Mouse (Mus musculus) monocyte, adult 5-6 weeks (primary cell): ENCODE measurements at regions not wholly inside any gene's neighbourhood (a gene's known extent, or its start where the extent isn't known, plus 50 kb on each side); places are given as distances from the start of the nearest gene placed in this dataset.

ENCODE experiments used
- ATAC-seq: fragments of 153-309, 156-312 bp; replicated peaks from 2 replicates; pipeline ENCODE4 v1.8.0; 2017; ENCODE audit warnings: mild to moderate bottlenecking; ENCODE audit not compliant: low TSS enrichment, insufficient number of reproducible peaks, severe bottlenecking, poor library complexity, low FRiP score

DNA sequence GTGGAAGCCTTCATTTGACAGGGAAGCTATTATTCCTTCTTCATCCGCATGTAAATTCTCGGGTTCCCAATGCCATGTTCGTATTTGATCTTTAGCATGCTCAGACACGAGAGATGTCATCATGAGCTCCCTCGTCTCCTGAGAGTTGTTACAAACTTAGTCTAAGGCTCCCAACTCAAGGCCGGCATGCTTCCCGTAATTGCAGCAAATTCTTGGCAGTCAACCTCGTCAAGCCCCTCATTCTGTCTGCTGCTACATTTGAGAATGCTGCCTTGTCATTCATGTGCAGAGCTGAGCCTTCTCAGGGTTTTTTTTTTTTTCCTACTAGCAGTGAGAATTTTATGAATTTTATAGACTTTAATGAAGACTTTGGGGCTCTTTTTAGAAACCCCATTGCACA, 268.3 kb upstream of the Cwc22 start:
- no peak for ATAC-seq

DNA sequence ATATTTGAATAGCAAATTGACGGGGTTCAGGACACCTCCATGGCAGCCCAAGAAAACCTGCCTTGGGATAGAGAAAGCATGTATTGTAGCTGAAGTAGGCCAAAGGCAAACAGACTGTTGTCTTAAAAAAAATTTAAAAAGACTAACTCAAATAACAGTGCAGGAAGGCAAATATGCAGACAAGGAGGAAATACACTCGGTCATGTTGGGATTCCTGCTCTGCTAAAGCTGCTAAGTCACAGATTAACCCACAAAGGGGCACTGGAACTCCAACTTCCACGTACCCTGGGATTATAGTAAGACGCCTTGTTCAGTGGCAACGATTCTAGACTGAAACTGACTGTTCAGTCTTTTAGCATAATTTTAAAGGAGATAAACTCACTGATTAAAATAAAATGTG, 258.9 kb upstream of the Cwc22 start:
- no peak for ATAC-seq

DNA sequence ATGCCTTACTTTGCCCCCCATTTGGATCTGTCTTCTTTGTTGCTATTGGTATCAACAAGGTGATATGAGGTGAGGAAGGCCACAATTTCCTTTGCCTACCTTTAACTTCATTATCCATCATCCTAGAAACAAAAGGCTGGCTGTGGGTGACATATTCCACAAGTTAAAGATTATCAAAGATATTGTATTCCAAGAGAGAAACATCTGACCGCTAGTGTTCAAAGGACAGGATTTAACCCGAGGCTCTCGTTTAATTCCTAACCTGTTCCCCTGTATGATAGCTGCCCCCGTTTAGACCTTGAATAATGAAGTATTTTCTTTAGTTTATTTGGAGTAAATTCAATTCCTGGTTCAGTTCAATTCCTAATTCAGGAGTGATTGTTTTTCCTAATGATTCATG, 249.8 kb upstream of the Cwc22 start:
- ATAC-seq: no peak

DNA sequence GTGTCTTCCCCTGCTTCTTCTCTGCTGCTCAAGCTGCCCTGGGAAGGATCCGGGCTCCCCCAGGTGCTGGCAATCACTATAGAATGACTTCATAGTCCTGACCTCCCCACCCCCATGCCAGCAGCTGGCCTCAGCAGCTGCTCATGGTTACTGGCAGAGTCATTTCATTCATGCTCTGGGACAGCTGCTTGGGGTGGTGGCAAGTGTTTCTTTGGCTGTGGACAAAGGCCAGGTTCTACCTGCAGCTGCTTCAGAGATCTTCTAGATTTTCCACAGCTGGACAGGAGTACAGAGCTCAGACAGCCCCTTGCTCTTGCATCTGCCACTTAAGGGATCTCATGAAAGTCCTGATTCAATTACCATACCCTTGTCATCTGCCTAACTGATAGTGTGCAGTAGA, 243.4 kb upstream of the Cwc22 start:
- no peak for ATAC-seq

DNA sequence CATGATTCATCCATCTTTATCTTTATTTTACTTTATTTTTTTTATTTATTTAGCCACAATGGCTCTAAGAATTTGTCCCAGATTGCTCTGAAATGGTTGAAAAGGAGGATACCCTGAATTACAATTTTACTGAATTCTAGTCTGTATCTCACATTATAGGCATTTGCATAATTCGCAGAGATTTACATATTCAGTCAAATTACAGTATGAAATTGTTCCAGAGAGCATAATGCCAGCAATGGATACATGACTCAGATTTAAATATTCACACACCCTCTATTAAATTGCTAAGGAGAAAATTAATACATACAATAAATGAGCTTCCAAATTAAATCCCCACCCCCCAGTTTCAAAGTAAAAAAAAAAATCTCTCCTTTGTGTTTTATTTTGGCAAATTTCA, 238.8 kb upstream of the Cwc22 start:
- no peak for ATAC-seq

DNA sequence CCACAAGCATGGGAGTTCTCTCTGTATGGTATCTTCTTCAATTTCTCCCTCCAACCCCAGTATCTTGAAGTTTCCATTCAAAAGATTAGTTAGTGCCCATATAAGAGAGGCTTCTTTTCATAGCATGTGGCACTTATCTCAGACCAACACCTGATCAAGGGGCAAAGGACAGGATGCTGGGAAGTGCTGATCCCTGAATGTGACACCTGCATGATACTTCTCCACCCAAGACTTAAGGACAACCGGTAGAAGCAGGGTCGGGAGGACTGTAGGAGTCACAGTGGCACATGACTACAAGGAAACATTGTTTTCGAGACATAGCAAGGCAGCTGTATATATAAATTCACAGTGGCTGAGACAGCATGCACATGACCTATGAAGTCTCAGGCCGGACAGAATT, 227.6 kb upstream of the Cwc22 start:
- no peak for ATAC-seq

DNA sequence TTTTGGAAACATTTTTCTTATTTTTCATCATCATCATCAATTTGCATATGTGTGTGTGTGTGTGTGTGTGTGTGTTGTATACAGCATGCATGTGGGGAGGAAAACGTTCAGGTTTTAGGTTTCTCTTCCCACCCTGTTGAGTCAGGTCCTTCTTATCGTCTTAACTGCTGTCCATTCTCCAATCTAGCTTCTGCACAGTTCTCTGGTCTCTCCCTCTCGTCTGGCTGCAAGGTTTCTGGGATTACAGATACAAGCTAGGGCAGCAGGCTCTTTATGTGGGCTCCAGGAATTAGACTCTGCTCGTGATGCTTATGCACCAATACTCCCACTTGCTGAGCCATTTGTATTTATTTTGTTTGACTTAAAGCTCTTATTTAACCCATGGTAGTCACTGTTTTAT, 226.6 kb upstream of the Cwc22 start:
- ATAC-seq: no peak

DNA sequence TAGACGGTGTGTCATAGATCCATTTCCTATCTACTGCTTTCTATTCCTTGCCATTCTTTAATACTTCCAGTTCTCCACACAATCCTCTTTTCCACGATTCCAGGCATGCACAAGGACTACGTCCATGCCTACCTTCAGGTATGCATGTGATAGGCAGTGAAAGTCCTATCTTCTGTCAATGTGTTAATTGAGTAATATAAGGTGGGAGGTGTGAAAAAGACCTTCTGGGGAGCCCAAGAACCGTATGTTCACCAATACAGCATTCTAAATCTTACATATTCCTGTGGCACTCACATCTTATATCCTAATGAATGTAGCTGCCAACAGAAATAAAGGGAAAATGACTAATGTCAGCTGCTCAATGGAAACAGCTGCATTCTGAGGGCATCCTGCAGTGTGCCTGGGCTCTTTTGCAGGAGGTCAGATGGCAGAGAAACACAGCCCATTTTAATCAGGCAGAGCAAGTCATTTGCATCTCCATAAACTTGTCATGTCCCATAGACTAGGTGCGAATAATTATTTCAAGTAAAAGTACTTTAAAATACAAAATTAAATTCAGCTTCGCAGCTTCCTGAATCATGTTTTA, 224.1 kb upstream of the Cwc22 start:
- ATAC-seq: no peak

DNA sequence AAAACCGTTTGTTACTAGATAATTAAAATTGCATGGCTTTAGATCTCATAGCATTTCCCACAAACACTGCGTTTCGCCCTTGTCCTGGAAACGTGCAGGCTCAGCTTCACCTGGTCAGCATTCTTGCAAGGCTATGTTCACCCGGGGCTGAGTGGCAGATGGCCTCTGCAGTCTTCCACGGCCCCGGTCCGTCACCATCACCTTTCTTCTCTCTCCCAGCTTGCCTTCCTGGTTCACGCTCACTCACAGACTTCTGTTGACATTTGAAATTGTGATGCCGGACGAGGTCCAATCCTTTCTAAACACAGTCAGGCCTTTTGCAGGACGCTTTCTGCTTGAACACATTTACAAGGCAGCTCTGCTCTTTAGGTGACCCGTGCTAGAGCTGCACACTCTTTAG, 219.3 kb upstream of the Cwc22 start:
- no peak for ATAC-seq

DNA sequence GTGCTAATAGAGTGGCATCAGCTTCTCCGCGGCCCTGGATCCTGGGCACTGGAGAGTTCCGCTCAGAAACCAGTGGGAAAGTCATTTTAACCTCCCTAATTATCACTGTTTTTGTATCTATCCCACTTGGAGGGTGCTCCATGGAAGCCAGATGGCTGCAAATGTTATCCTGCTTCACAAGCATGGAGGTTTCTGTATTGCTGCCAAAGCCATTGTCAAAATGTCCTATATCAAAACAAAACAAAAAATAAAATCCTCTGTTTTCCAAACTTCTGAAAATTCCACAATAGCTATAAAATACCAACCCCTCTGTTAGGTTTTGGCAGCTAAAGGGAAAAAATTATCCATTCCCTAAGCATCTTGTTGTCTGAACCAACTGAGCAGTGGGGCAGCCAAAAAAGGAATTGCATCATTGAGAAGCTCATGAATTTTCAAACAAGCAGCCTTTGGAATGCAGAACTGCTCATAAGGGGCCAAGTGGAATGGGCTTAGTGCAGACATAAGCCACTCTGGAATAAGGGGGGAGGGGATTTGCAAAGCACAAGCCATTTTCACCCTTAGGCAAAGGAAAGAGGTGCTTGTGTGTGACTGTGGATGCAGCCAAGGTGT, 213.8 kb upstream of the Cwc22 start:
- ATAC-seq: no peak

DNA sequence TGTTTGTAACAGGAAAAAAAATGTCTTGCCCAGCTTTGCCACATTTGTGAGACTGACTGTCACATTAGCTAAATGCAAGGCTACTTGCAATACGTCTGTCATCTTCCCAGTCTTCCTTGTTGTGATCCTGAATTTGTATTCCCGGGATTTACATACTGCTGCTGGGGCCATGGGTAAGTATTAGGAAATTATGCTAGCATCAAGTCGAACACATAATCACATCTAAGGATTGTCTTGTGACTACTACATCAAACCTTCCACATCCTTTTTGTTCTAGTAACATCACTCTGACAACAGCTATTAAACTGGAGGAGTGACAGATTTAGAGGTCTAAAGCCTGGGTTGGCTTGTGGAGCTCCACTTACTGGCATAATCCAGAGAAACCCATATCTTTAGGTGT, 164.2 kb upstream of the Cwc22 start:
- ATAC-seq: no peak

DNA sequence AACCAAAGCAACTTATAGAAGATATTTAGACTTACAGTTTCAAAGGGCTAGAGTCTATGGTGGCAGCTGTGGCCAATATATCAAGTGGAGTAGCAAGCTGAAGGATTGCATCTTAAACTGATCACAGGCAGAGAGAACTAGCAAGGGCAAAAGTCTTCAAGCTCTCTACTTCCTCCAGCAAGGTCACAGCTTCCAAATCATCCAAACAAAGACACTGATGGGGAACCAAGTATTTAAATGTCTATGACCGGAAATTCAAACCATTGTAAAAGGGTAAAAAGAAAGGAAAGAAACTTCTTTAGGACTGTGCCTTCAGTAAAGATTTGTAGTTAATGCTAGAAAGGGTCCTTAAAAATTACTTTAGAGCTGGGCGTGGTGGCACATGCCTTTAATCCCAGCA, 149.4 kb upstream of the Cwc22 start:
- no peak for ATAC-seq

DNA sequence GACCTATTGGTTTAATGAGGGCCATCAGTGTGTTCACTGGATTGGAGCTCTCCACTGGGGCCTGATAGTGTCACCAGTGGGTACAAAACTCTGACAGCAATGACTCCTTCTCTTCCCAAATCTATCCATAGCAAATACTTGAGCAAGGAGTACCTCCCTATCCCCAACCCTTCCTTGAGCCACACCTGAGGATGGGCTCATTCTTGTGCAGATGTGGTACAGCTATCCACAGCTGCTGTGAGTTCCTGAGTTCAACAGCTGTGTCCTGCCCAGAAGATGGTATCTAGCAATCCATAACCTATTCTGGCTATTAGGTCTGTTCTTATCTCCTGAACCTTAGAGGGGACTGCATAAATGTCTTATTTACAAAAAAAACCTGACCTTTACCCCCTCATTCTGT, 148.7 kb upstream of the Cwc22 start:
- ATAC-seq: no peak

DNA sequence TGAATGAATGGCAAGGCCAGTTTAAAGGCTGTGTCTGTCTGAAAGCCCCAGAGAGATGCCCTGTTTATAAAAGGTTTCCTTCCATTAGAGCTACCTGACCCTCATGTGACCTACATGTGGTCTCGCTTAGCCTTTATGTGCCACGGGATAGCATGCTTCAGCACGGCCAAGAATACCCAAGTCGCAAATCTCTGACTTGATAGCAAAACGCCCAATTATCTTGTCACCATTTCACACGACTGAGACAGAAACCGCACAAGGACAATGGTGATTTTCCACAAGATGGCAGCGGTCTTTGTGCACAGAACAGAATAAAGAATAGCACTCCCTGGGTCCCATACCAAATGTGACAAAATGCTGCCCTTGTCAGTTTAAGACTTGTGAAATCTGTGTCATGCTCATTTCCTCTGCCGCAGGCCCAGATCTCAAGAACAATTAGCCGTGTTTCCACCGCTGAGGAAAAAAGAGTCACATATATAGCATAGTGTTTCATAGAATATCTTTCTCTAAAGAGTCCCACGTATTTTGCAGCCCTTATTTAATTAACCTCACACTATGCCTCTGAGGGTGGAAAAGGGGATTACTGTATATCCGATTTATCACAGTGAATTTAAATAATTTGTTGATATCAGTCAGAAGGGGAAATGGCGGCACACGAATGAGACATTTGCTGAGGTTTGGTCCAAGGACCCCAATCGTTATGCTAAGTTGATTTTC, 118.3 kb upstream of the Cwc22 start:
- no peak for ATAC-seq

DNA sequence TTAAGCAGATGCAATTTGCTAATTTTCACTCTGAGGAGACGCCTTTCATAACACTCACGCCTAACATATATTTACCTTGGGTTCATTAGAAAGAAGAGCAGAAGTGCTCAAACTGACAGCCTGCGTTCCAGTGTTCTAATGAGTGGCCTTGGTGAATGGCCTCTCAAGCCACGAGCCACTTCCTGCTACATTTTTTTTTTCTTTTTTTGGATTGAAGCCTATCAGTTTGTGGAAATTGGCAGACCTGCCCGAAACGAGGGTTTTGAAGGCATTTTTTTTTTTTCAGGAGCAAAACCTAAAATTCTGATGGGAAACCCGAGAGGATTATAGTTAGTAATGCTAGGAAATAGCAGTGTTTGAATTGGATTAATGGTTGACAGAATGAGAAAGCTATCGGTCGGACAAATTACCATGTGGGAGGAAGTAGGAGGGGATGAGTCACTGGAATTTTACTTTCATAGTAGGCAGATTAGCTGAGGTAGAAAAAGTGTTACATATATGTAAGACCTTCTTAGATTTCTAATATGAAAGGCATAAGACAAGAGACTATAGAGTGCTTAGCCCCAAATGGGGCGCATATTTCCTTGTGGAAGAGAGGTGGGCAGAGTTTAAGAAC, 113.7 kb upstream of the Cwc22 start:
- no peak for ATAC-seq

DNA sequence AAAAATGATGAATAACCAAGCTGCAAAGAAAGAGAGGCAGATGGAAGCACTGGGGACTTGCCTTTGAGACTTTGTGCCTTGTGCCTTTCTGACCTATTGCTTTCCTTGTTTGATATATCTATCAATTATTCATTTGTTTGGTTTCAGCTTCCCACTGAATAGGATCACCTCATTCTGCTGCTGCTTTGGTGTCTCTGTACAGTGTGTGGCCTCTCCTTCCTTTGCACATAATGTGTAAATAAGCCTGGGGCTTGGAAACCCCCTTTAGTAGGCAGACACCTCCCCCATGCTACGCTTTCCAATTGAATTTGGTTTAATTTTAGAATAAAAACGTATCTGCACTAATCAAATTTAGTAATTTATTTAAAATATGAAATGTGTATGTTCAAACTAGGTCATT, 112.8 kb upstream of the Cwc22 start:
- no peak for ATAC-seq

DNA sequence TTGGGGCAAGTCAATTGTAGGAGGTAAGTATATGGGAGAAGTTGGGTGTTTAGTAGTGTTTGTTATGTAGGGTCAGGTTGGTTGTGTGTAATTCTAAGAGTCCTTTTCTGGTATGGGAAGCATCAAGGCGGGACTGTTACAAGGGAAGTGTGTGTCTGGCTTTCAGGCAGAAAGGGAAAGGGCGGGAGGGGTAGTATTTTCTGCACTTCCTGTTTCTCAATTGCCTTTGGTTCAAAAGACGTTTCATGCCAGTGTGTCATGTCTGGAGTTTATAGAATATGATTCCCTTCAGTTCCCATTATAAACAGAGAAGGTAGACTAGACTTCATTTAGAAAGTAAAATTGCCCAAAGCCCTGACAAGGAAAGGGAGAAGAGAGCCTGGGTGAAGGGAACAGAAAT, 107.7 kb upstream of the Cwc22 start:
- 0 out of 2 replicates have a peak, but pooled peaks have one; percentile 40 for ATAC-seq

DNA sequence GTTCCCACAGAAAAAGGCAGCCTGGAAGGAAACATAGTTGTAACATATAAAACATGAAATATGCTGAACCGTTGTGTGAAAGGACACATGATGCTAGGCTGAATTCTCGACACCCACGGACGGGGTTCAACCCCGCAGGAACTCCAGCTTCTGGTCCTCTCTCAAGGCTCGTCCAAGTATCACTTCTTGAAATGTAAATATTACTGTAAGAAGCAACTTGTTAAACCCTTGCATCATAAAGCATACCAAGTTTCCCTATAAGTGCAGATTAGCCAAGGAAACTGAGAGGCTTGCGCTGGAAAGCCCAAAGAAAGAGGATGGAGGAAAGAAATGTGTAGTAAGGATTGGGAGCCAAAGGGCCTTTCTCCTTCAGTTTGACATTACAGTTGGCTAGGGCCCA, 104.4 kb upstream of the Cwc22 start:
- ATAC-seq: no peak

DNA sequence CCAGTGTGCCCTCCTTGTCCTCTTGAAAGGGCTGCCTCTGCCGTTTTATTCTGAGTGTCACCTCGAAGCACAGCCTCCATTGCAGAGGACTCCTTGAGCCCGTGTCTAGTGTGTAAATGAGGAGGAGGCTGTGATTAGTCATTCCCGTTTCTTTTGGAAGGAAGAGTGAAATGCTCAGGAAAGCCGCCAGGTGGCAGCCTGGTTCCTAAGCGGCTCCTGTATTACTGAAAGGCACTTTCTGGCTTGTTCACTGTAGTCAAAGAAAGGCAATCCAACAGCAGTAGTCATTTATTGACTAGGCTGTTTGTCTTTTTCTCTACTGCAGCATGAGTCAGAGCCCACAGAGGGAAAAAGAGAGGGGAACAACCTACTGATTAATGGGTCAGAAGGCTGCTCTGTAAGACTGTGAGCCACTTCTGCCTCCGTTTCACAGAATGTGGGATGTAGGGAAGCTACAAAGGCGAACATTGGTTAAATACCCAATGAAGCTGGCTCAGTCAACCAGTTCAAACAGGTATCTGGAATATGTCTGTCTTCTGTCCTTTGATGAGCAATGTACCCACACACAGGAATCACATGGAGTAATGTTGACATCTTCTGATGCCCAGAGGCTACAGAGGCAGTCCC, 103.2 kb upstream of the Cwc22 start:
- ATAC-seq: no peak

DNA sequence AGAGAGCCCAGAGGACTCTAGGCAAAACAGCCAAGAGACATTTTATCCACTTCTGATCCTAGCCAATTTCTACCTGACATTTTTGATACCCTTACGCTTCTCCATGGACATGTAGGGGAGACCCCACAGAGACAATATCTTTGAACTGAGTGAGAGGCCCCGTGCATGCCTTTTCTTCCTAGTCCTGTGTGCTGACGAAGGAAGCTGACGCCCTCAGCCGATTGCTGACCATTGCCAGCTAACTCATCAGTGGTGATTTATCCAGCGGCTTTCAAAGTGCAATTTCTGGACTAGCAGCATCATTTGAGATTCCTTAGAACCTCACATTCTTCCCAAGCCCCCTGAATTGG, 102.5 kb upstream of the Cwc22 start:
- no peak for ATAC-seq
